In genomic region chr13:94370521-94370920, GRCm38 (mm10) we compare ENCODE assay signal across 25 mouse cellular contexts. TPM values are rescaled to one million over a fixed set of nuclear protein-coding genes. Genes with fewer than 3 reads are reported as not detected.
DNase-seq lines count a peak whose midpoint lies in the region; ATAC-seq lines count a peak whose summit lies in the region.
"Had no signal": no experiment of that assay in that cellular context is flagged by ENCODE, and none has a peak within 500 bp of the region (broad histone marks: within the 10 kb centered on the region; RNA-seq: fewer than 3 reads in every experiment).

No protein-coding gene starts in this region.

- H3K36me3 ChIP-seq in kidney, embryonic 16.5 days (ENCODE audit: insufficient read depth, low read length): no peaks in the 10 kb centered on the region; the same call in 1 of the 2 replicates
- H3K36me3 ChIP-seq: embryonic facial prominence, embryonic 12.5 days had no signal

- no peak overlapping the region for H3K4me3 ChIP-seq in kidney, embryonic 16.5 days (ENCODE audit: low read length)
- H3K4me3 ChIP-seq: embryonic facial prominence, embryonic 12.5 days; embryonic facial prominence, embryonic 15.5 days; gastrocnemius, adult 2 months; heart, embryonic 10.5 days; heart, embryonic 13.5 days had no signal

- peaks cover 2% of the 10 kb centered on the region; the same call in 1 of the 2 replicates for H3K4me1 ChIP-seq in kidney, embryonic 16.5 days (ENCODE audit: insufficient read depth, low read length)
- H3K4me1 ChIP-seq: embryonic facial prominence, embryonic 12.5 days; embryonic facial prominence, embryonic 15.5 days had no signal

- no peak for ATAC-seq in kidney, embryonic 16.5 days (ENCODE audit: low FRiP score, low TSS enrichment)
- ATAC-seq in megakaryocyte, adult 5-6 weeks (ENCODE audit: poor library complexity, severe bottlenecking): no peak
- ATAC-seq: CD4-positive, CD25-positive, alpha-beta regulatory T cell, adult 4 months; forebrain, embryonic 14.5 days; forebrain, postnatal 0 days had no signal

- H3K27me3 ChIP-seq in kidney, embryonic 16.5 days (ENCODE audit: insufficient read depth, low read length): no peaks in the 10 kb centered on the region
- H3K27me3 ChIP-seq: embryonic facial prominence, embryonic 12.5 days; embryonic facial prominence, embryonic 15.5 days; heart, embryonic 13.5 days had no signal

- DNase-seq in kidney, adult 18-20 months: peak; percentile 17
- DNase-seq in kidney, adult 9 months: peak; percentile 57
- no peak for DNase-seq in kidney, postnatal 10 days
- DNase-seq in kidney, postnatal 25 days: peak; percentile 30 to 58
- DNase-seq: adrenal gland, adult 2 months; adrenal gland, postnatal 14 days; cerebellum, adult 11 months; cerebellum, adult 2 months; cerebellum, adult 9-11 months; cerebellum, postnatal 25 days; forebrain, postnatal 0 days; gastrocnemius, adult 2 months; gastrocnemius, postnatal 14 days; heart, adult 18-20 months; heart, postnatal 14 days; heart, postnatal 4 days had no signal

- no peaks in the 10 kb centered on the region for H3K9me3 ChIP-seq in kidney, embryonic 16.5 days (ENCODE audit: low read length)
- H3K9me3 ChIP-seq: embryonic facial prominence, embryonic 12.5 days; embryonic facial prominence, embryonic 15.5 days; heart, embryonic 10.5 days; heart, embryonic 13.5 days had no signal

- no peak overlapping the region for H3K27ac ChIP-seq in kidney, embryonic 16.5 days (ENCODE audit: low read length)
- H3K27ac ChIP-seq: embryonic facial prominence, embryonic 12.5 days; embryonic facial prominence, embryonic 15.5 days; gastrocnemius, adult 2 months; heart, embryonic 10.5 days; heart, embryonic 13.5 days; hindbrain, embryonic 14.5 days had no signal

- no peak overlapping the region for H3K4me2 ChIP-seq in kidney, embryonic 16.5 days (replicated peaks; ENCODE audit: low read depth, low read length)
- H3K4me2 ChIP-seq: embryonic facial prominence, embryonic 12.5 days; embryonic facial prominence, embryonic 15.5 days; heart, embryonic 13.5 days; hindbrain, embryonic 14.5 days had no signal

- H3K9ac ChIP-seq in kidney, embryonic 16.5 days (replicated peaks; ENCODE audit: low read length): no peak overlapping the region
- H3K9ac ChIP-seq: embryonic facial prominence, embryonic 12.5 days; embryonic facial prominence, embryonic 15.5 days; forebrain, postnatal 0 days; hindbrain, embryonic 14.5 days had no signal

- 87% methylated on average over 10 of the region's 10 CpGs for WGBS in kidney, embryonic 16.5 days

RNA-seq across cellular contexts. Expression of gene Ap3b1, which starts 11.8 kb away (rescaled TPM):
- 48.4 and 48.6 TPM in 2 replicates for polyA plus RNA-seq in kidney, embryonic 16.5 days (2015; fragmentation: Nextera tagmentation; extraction: Ambion mirVana)
- total RNA-seq in megakaryocyte, adult 5-6 weeks (2015): 47.0 and 50.7 TPM in 2 replicates
- total RNA-seq in megakaryocyte, adult 5-6 weeks (2017): 103 and 113 TPM in 2 replicates
